Mouse (Mus musculus): ENCODE measurements around the gene Irf2. TPM values are rescaled to one million over a fixed set of nuclear protein-coding genes. Genes with fewer than 3 reads are reported as not detected.

The Irf2 gene
- total and polyA plus RNA-seq, 3 experiments = 4.9 to 19.4 TPM; not detected in 1

GRCm38 (mm10) chr8:46804721-46805120 is 65.2 kb downstream of the Irf2 start:
- Histone ChIP-seq H3K9ac (ENCODE audit: control insufficient read depth, low read depth, low read length, poor library complexity, severe bottlenecking) (no peak overlapping the region), H3K27ac (ENCODE audit: control insufficient read depth, low read depth, low read length) (no peak overlapping the region), H3K79me2 (ENCODE audit: control insufficient read depth, insufficient read depth, low read length, poor library complexity) (no peaks in the 10 kb centered on the region; the same call in 1 of the 2 replicates), H3K4me1 (ENCODE audit: control insufficient read depth in 1 of 2, insufficient read depth in 2 of 2, low read length in 2 of 2) (peaks cover 7 to 12% of the 10 kb centered on the region in 2 experiments), H3K36me3 (ENCODE audit: control insufficient read depth in 1 of 2, insufficient read depth in 2 of 2, low read length in 2 of 2) (peaks cover 7 to 12% of the 10 kb centered on the region in 2 experiments), H3K9me3 (replicated peaks; ENCODE audit: insufficient read depth, low read length) (no peaks in the 10 kb centered on the region), H3K27me3 (ENCODE audit: control insufficient read depth in 1 of 2, insufficient read depth in 2 of 2, low read length in 2 of 2) (no peaks in the 10 kb centered on the region), H3K4me3 (ENCODE audit: control insufficient read depth in 1 of 2, insufficient read depth in 1 of 2, low read depth in 2 of 2, low read length in 2 of 2) (no peak overlapping the region)
- TF ChIP-seq HCFC1 (IDR thresholded peaks at IDR 0.05; ENCODE audit: low read depth, low read length) (no peak), SMC3 (IDR thresholded peaks at IDR 0.05; ENCODE audit: low read depth, low read length) (no peak), GATA1 (IDR thresholded peaks at IDR 0.05; ENCODE audit: low read depth, low read length) (no peak), TAL1 (IDR thresholded peaks at IDR 0.05; ENCODE audit: low read length) (no peak), POLR2AphosphoS2 (IDR thresholded peaks at IDR 0.05; ENCODE audit: low read length) (no peak), RAD21 (IDR thresholded peaks at IDR 0.05; ENCODE audit: low read depth, low read length) (no peak), MEF2A (IDR thresholded peaks at IDR 0.05; ENCODE audit: extremely low read depth, insufficient replicate concordance, low read depth, low read length, poor library complexity, severe bottlenecking) (no peak), GABPA (IDR thresholded peaks at IDR 0.05; ENCODE audit: low read depth, low read length) (no peak), ELF1 (IDR thresholded peaks at IDR 0.05; ENCODE audit: low read depth, low read length) (no peak), POLR2A (IDR thresholded peaks at IDR 0.05; ENCODE audit: control insufficient read depth in 1 of 2, insufficient read depth in 1 of 2, low read depth in 1 of 2, low read length in 2 of 2, poor library complexity in 1 of 2) (no peak), ZNF384 (IDR thresholded peaks at IDR 0.05; ENCODE audit: low read depth, low read length) (no peak), ZC3H11A (IDR thresholded peaks at IDR 0.05; ENCODE audit: low read depth, low read length) (no peak), JUND (IDR thresholded peaks at IDR 0.05; ENCODE audit: low read depth, low read length) (no peak), MXI1 (IDR thresholded peaks at IDR 0.05; ENCODE audit: low read depth, low read length) (no peak), EP300 (IDR thresholded peaks at IDR 0.05; ENCODE audit: low read depth in 1 of 2, low read length in 2 of 2) (no peak), CHD1 (IDR thresholded peaks at IDR 0.05; ENCODE audit: low read depth, low read length) (no peak)
- no peak for DNase-seq (ENCODE audit: low read depth, low spot score)

DNA sequence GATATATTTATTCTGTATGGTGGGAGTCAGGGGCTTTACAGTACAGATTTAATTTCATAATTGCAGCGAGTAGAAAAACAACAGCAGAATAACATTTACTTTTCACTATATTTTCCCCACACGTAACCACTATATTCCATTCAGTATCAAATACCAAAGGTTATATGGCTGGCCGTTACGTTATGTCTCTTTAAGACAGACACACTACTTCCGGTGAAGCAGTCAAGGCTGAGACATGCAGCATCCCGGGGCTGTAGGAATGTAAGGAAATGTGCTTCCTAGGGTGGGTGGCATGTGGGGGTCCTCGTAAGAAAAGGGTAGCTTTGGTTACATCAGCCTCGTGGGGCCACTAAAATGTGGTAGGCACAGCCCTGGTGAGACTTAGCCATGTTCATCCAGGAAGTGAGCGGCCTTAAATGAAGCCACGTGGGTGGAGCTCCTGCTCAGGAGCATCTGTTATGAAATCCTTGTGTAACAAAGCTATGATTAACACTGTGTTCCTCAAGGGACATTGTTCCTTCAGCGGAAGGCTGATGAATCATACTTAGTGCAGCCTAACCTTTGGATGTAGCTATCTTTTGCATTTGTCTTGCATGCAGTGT is 71.6 kb downstream of the Irf2 start:
- H3K4me3 ChIP-seq (ENCODE audit: control insufficient read depth in 1 of 2, insufficient read depth in 1 of 2, low read depth in 2 of 2, low read length in 2 of 2) = no peak overlapping the region
- H3K9me3 ChIP-seq (replicated peaks; ENCODE audit: insufficient read depth, low read length) = no peaks in the 10 kb centered on the region
- peaks cover 15 to 24% of the 10 kb centered on the region in 2 experiments for H3K4me1 ChIP-seq (ENCODE audit: control insufficient read depth in 1 of 2, insufficient read depth in 2 of 2, low read length in 2 of 2)
- H3K27me3 ChIP-seq (ENCODE audit: control insufficient read depth in 1 of 2, insufficient read depth in 2 of 2, low read length in 2 of 2) = no peaks in the 10 kb centered on the region
- H3K27ac ChIP-seq (ENCODE audit: control insufficient read depth, low read depth, low read length) = peak overlapping the region; percentile 3; the same call in 1 of the 2 replicates
- TF ChIP-seq EP300 (IDR thresholded peaks at IDR 0.05; ENCODE audit: low read depth in 1 of 2, low read length in 2 of 2) (no peak), CHD2 (IDR thresholded peaks at IDR 0.05; ENCODE audit: low read length) (no peak), POLR2AphosphoS2 (IDR thresholded peaks at IDR 0.05; ENCODE audit: low read length) (no peak), USF1 (IDR thresholded peaks at IDR 0.05; ENCODE audit: low read depth, low read length) (no peak), POLR2AphosphoS5 (IDR thresholded peaks at IDR 0.05; ENCODE audit: borderline replicate concordance, low read depth, low read length) (no peak), MYB (IDR thresholded peaks at IDR 0.05; ENCODE audit: low read depth, low read length) (no peak), ZNF384 (IDR thresholded peaks at IDR 0.05; ENCODE audit: low read depth, low read length) (no peak), SIN3A (IDR thresholded peaks at IDR 0.05; ENCODE audit: low read length) (no peak), MAFK (IDR thresholded peaks at IDR 0.05; ENCODE audit: borderline replicate concordance, low read depth, low read length) (no peak), POLR2A (IDR thresholded peaks at IDR 0.05; ENCODE audit: control insufficient read depth in 1 of 2, insufficient read depth in 1 of 2, low read depth in 1 of 2, low read length in 2 of 2, poor library complexity in 1 of 2) (no peak), HCFC1 (IDR thresholded peaks at IDR 0.05; ENCODE audit: low read depth, low read length) (no peak), TCF12 (IDR thresholded peaks at IDR 0.05; ENCODE audit: low read depth, low read length) (no peak), RAD21 (IDR thresholded peaks at IDR 0.05; ENCODE audit: low read depth, low read length) (no peak), USF2 (IDR thresholded peaks at IDR 0.05; ENCODE audit: borderline replicate concordance in 1 of 2, insufficient read depth in 1 of 2, low read depth in 1 of 2, low read length in 2 of 2) (no peak), RCOR1 (IDR thresholded peaks at IDR 0.05; ENCODE audit: low read depth, low read length) (no peak), MEF2A (IDR thresholded peaks at IDR 0.05; ENCODE audit: extremely low read depth, insufficient replicate concordance, low read depth, low read length, poor library complexity, severe bottlenecking) (no peak), GABPA (IDR thresholded peaks at IDR 0.05; ENCODE audit: low read depth, low read length) (no peak), ETS1 (IDR thresholded peaks at IDR 0.05; ENCODE audit: low read depth, low read length) (no peak)
- DNase-seq (ENCODE audit: low read depth, low spot score) = peak; percentile 33
- no peaks in the 10 kb centered on the region; the same call in 1 of the 2 replicates for H3K79me2 ChIP-seq (ENCODE audit: control insufficient read depth, insufficient read depth, low read length, poor library complexity)
- no peak overlapping the region for H3K9ac ChIP-seq (ENCODE audit: control insufficient read depth, low read depth, low read length, poor library complexity, severe bottlenecking)
- H3K36me3 ChIP-seq (ENCODE audit: control insufficient read depth in 1 of 2, insufficient read depth in 2 of 2, low read length in 2 of 2) = peaks cover 14 to 24% of the 10 kb centered on the region in 2 experiments
